Mouse (Mus musculus) MEL (cell line): ENCODE data around the gene Tpcn1.

Experiments
- CTCF ChIP-seq, 3 experiments: IDR thresholded peaks in 2 of 3; conservative IDR thresholded peaks in 1 of 3; 2 replicates each; pipeline ENCODE4 v1.5.1; 2011 to 2012; ENCODE audit warnings: low read length in 3 of 3, low read depth in 2 of 3, mild to moderate bottlenecking in 2 of 3, improper control_type of control experiment in 1 of 3, inconsistent platforms in 1 of 3, mixed read lengths in 1 of 3, moderate library complexity in 1 of 3; ENCODE audit not compliant: control insufficient read depth in 1 of 3, insufficient read depth in 1 of 3, poor library complexity in 1 of 3, severe bottlenecking in 1 of 3
- EP300 ChIP-seq, 2 experiments: IDR thresholded peaks; 2 replicates each; pipeline ENCODE4 v1.6.1; 2011; ENCODE audit warnings: improper control_type of control experiment in 2 of 2, low read length in 2 of 2, low read depth in 1 of 2, mild to moderate bottlenecking in 1 of 2
- POLR2A ChIP-seq, 2 experiments: IDR thresholded peaks; 2 replicates each; pipeline ENCODE4 v1.6.1; 2011 to 2012; ENCODE audit warnings: low read length in 2 of 2, mild to moderate bottlenecking in 2 of 2, control low read depth in 1 of 2, improper control_type of control experiment in 1 of 2, low read depth in 1 of 2, moderate library complexity in 1 of 2; ENCODE audit not compliant: control insufficient read depth in 1 of 2, insufficient read depth in 1 of 2, poor library complexity in 1 of 2
- SMC3 ChIP-seq: IDR thresholded peaks from 2 replicates; pipeline ENCODE4 v1.6.1; 2011; ENCODE audit warnings: low read depth, low read length, improper control_type of control experiment
- TCF12 ChIP-seq: IDR thresholded peaks from 2 replicates; pipeline ENCODE4 v1.6.1; 2014; ENCODE audit warnings: low read depth, mild to moderate bottlenecking, inconsistent platforms, low read length, improper control_type of control experiment, moderate library complexity
- ZNF384 ChIP-seq: IDR thresholded peaks from 2 replicates; pipeline ENCODE4 v1.6.1; 2012; ENCODE audit warnings: low read depth, mild to moderate bottlenecking, inconsistent platforms, low read length, improper control_type of control experiment

DNA sequence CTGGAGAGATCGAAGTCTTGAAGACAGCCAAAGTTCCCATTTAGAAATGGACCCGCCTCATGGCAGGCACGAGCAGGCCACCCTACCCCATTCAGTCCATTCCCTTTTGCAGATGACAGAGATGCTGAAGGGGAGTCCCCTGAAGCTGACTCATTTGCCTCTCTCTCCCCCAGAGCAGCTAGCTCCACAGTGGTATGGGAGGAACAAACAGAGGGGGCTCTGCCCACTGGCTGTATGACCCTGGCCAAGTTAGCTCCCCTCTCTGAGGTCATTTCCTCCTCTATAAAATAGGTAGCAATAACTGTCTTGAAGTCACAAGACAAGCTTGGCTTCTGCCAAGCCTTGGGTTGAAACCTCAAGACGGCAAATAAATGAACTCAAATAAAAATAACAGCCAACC is 5.0 kb downstream of the Tpcn1 start:
- TF ChIP-seq EP300 (IDR thresholded peaks at IDR 0.05; ENCODE audit: low read depth in 1 of 2, low read length in 2 of 2) (no peak), POLR2A (IDR thresholded peaks at IDR 0.05; ENCODE audit: control insufficient read depth in 1 of 2, insufficient read depth in 1 of 2, low read depth in 1 of 2, low read length in 2 of 2, poor library complexity in 1 of 2) (no peak), ZNF384 (no peak), CTCF (IDR thresholded peaks at IDR 0.05 in 2 of 3, conservative IDR thresholded peaks at IDR 0.05 in 1 of 3; ENCODE audit: control insufficient read depth in 1 of 3, insufficient read depth in 1 of 3, low read depth in 2 of 3, low read length in 3 of 3, poor library complexity in 1 of 3, severe bottlenecking in 1 of 3) (no peak), SMC3 (no peak), TCF12 (no peak)
